21 mouse cellular contexts compared by ENCODE assay signal in genomic region chr17:14293617-14294016, GRCm38 (mm10). TPM values are rescaled to one million over a fixed set of nuclear protein-coding genes. Genes with fewer than 3 reads are reported as not detected.
DNase-seq lines count a peak whose midpoint lies in the region; ATAC-seq and TF ChIP-seq lines count a peak whose summit lies in the region.
"Had no signal": no experiment of that assay in that cellular context is flagged by ENCODE, and none has a peak within 500 bp of the region (broad histone marks: within the 10 kb centered on the region; RNA-seq: fewer than 3 reads in every experiment).

No protein-coding gene starts in this region.

- H3K4me3 ChIP-seq in kidney, embryonic 14.5 days (ENCODE audit: low read length) = no peak overlapping the region
- H3K4me3 ChIP-seq in intestine, postnatal 0 days (ENCODE audit: low read depth, low read length) = no peak overlapping the region
- H3K4me3 ChIP-seq in forebrain, embryonic 12.5 days (replicated peaks) = no peak overlapping the region
- H3K4me3 ChIP-seq: embryonic facial prominence, embryonic 15.5 days; erythroblast, embryonic 14.5 days; forebrain, embryonic 10.5 days; forebrain, embryonic 15.5 days; heart, embryonic 13.5 days had no signal

- ATAC-seq in kidney, embryonic 14.5 days (ENCODE audit: low FRiP score, low TSS enrichment) = no peak
- ATAC-seq in intestine, postnatal 0 days = peak; percentile 53
- ATAC-seq in forebrain, embryonic 12.5 days (ENCODE audit: low FRiP score) = no peak
- ATAC-seq: forebrain, embryonic 15.5 days had no signal

- no peak overlapping the region for H3K9ac ChIP-seq in kidney, embryonic 14.5 days (ENCODE audit: low read depth, low read length)
- no peak overlapping the region for H3K9ac ChIP-seq in intestine, postnatal 0 days (ENCODE audit: low read depth, low read length)
- no peak overlapping the region for H3K9ac ChIP-seq in forebrain, embryonic 12.5 days
- H3K9ac ChIP-seq: embryonic facial prominence, embryonic 15.5 days; forebrain, embryonic 15.5 days; heart, embryonic 13.5 days had no signal

- H3K36me3 ChIP-seq in kidney, embryonic 14.5 days (ENCODE audit: control insufficient read depth, insufficient read depth, low read length) = no peaks in the 10 kb centered on the region
- H3K36me3 ChIP-seq in intestine, postnatal 0 days (ENCODE audit: control insufficient read depth, insufficient read depth) = no peaks in the 10 kb centered on the region
- no peaks in the 10 kb centered on the region for H3K36me3 ChIP-seq in forebrain, embryonic 12.5 days (replicated peaks)
- H3K36me3 ChIP-seq: embryonic facial prominence, embryonic 15.5 days; forebrain, embryonic 10.5 days; forebrain, embryonic 15.5 days; heart, embryonic 13.5 days had no signal

- H3K27ac ChIP-seq in kidney, embryonic 14.5 days (ENCODE audit: low read depth, low read length) = no peak overlapping the region
- H3K27ac ChIP-seq in intestine, postnatal 0 days (ENCODE audit: low read depth, low read length) = no peak overlapping the region
- H3K27ac ChIP-seq in forebrain, embryonic 12.5 days = no peak overlapping the region
- H3K27ac ChIP-seq: embryonic facial prominence, embryonic 15.5 days; forebrain, embryonic 10.5 days; forebrain, embryonic 15.5 days; heart, embryonic 13.5 days had no signal

- H3K4me1 ChIP-seq in kidney, embryonic 14.5 days (ENCODE audit: control insufficient read depth, insufficient read depth, low read length) = no peaks in the 10 kb centered on the region
- H3K4me1 ChIP-seq in intestine, postnatal 0 days (replicated peaks; ENCODE audit: control insufficient read depth, insufficient read depth, low read length) = no peaks in the 10 kb centered on the region
- H3K4me1 ChIP-seq in forebrain, embryonic 12.5 days = no peaks in the 10 kb centered on the region
- H3K4me1 ChIP-seq: forebrain, embryonic 10.5 days; forebrain, embryonic 15.5 days; heart, embryonic 13.5 days had no signal

- H3K27me3 ChIP-seq in kidney, embryonic 14.5 days (ENCODE audit: control insufficient read depth, insufficient read depth, low read length) = no peaks in the 10 kb centered on the region
- H3K27me3 ChIP-seq in intestine, postnatal 0 days (replicated peaks; ENCODE audit: control insufficient read depth, insufficient read depth, low read length) = no peaks in the 10 kb centered on the region
- no peaks in the 10 kb centered on the region for H3K27me3 ChIP-seq in forebrain, embryonic 12.5 days
- H3K27me3 ChIP-seq: embryonic facial prominence, embryonic 15.5 days; forebrain, embryonic 15.5 days had no signal

- no peak overlapping the region for H3K4me2 ChIP-seq in kidney, embryonic 14.5 days (replicated peaks; ENCODE audit: low read depth, low read length)
- H3K4me2 ChIP-seq in intestine, postnatal 0 days (replicated peaks; ENCODE audit: low read depth) = no peak overlapping the region
- no peak overlapping the region for H3K4me2 ChIP-seq in forebrain, embryonic 12.5 days
- H3K4me2 ChIP-seq: embryonic facial prominence, embryonic 15.5 days; forebrain, embryonic 15.5 days; heart, embryonic 13.5 days had no signal

- WGBS in kidney, embryonic 14.5 days = 60% methylated on average over 5 of the region's 5 CpGs
- 40% methylated on average over 5 of the region's 5 CpGs for WGBS in intestine, postnatal 0 days
- 30% methylated on average over 5 of the region's 5 CpGs for WGBS in large intestine, adult 2 months
- 57% methylated on average over 5 of the region's 5 CpGs for WGBS in forebrain, embryonic 12.5 days

- no peaks in the 10 kb centered on the region for H3K9me3 ChIP-seq in kidney, embryonic 14.5 days (ENCODE audit: control insufficient read depth, low read length)
- no peaks in the 10 kb centered on the region for H3K9me3 ChIP-seq in intestine, postnatal 0 days (ENCODE audit: control insufficient read depth)
- H3K9me3 ChIP-seq in forebrain, embryonic 12.5 days = no peaks in the 10 kb centered on the region
- H3K9me3 ChIP-seq: embryonic facial prominence, embryonic 15.5 days; forebrain, embryonic 10.5 days; forebrain, embryonic 15.5 days; heart, embryonic 13.5 days had no signal

- no peak for TF ChIP-seq CTCF in intestine, postnatal 0 days (IDR thresholded peaks at IDR 0.05; ENCODE audit: low read depth)

- DNase-seq in kidney, adult 8-10 months = peak; percentile 60 to 67
- DNase-seq in kidney, postnatal 10 days = peak; percentile 34
- peak; percentile 27 for DNase-seq in large intestine, adult 2 months (ENCODE audit: low read depth, low spot score)
- DNase-seq in retina, embryonic 14.5 days (ENCODE audit: low spot score) = no peak
- DNase-seq in natural killer cell, adult 2 months (ENCODE audit: low spot score in 2 of 2) = no peak
- DNase-seq: adrenal gland, adult 2 months; adrenal gland, postnatal 25 days; cerebellum, adult 11 months; cerebellum, adult 8-10 months; cerebellum, postnatal 14 days; embryo, embryonic 11 days; gastrocnemius, postnatal 36 days; heart, adult 11 months had no signal

RNA-seq across cellular contexts. Expression of gene Smoc2, which starts 14.3 kb away (rescaled TPM):
- polyA plus RNA-seq in kidney, embryonic 14.5 days (2014; fragmentation: Nextera tagmentation; extraction: Ambion mirVana) = 44.2 and 79.9 TPM in 2 replicates
- 62.7 and 63.4 TPM in 2 replicates for polyA plus RNA-seq in intestine, postnatal 0 days (2015; fragmentation: Nextera tagmentation; extraction: Ambion mirVana)
- polyA plus RNA-seq in large intestine, adult 2 months (2012; rRNA removed) = 55.8 and 59.7 TPM in 2 replicates
- polyA plus RNA-seq in forebrain, embryonic 12.5 days (2016; fragmentation: Nextera tagmentation; extraction: Ambion mirVana) = 8.5 and 13.2 TPM in 2 replicates

Comparison
In these comparisons a context has a peak if more than half of its experiments do, and no peak if none do; other contexts are left out.
1. DNase-seq: peak in kidney, adult 8-10 months (2 of 2), kidney, postnatal 10 days (single experiment) and large intestine, adult 2 months (single experiment); none in retina, embryonic 14.5 days (single experiment) and natural killer cell, adult 2 months (0 of 2).